Mouse (Mus musculus) CH12.LX (cell line): ENCODE measurements at regions not wholly inside any gene's neighbourhood (a gene's known extent, or its start where the extent isn't known, plus 50 kb on each side); places are given as distances from the start of the nearest gene placed in this dataset.
"Not testable (repeated sequence)": the region's sequence is repeated elsewhere in the genome, so short reads cannot be mapped to it uniquely, and the experiment has no call there.

Experiments
- DNase-seq: peaks from one replicate; pipeline ENCODE4 v3.0.0-alpha.2; 2013; ENCODE audit errors: extremely low read depth
- H3K27ac ChIP-seq: 2 replicates; pipeline ENCODE4 v1.5.1; 2012; ENCODE audit warnings: low read depth, mild to moderate bottlenecking, control low read depth, moderate library complexity; ENCODE audit not compliant: insufficient read depth
- H3K27me3 ChIP-seq: replicated peaks from 2 replicates; pipeline ENCODE3; 2012; ENCODE audit warnings: inconsistent platforms
- H3K36me3 ChIP-seq, 2 experiments: replicated peaks in 1 of 2; 2 replicates each; pipeline versions ENCODE3 to v1.6.1; 2012; ENCODE audit warnings: inconsistent platforms in 1 of 2, low read length in 1 of 2, mild to moderate bottlenecking in 1 of 2, mixed read lengths in 1 of 2, moderate library complexity in 1 of 2; ENCODE audit not compliant: control insufficient read depth in 1 of 2, insufficient read depth in 1 of 2
- H3K4me1 ChIP-seq, 2 experiments: 2 replicates each; pipeline ENCODE4 v1.6.1; 2012; ENCODE audit warnings: inconsistent platforms in 1 of 2, moderate library complexity in 1 of 2; ENCODE audit not compliant: insufficient read depth in 2 of 2, control insufficient read depth in 1 of 2
- H3K4me2 ChIP-seq: 2 replicates; pipeline ENCODE4 v1.6.1; 2012; ENCODE audit warnings: low read depth, mild to moderate bottlenecking, control low read depth; ENCODE audit not compliant: poor library complexity, insufficient read depth, severe bottlenecking
- H3K4me3 ChIP-seq, 3 experiments: fragments of 150-350 bp in 1 of 3; sonication (generic) in 1 of 3; replicated peaks in 1 of 3; 2 replicates each; pipeline versions ENCODE3 to v1.5.1; 2011 to 2012; ENCODE audit warnings: low read depth in 2 of 3, low read length in 2 of 3, mild to moderate bottlenecking in 2 of 3, moderate library complexity in 2 of 3, control low read depth in 1 of 3, improper control_type of control experiment in 1 of 3, inconsistent platforms in 1 of 3, mixed read lengths in 1 of 3; ENCODE audit not compliant: poor library complexity in 1 of 3
- H3K79me2 ChIP-seq: replicated peaks from 2 replicates; pipeline ENCODE4 v1.6.1; 2012; ENCODE audit warnings: mild to moderate bottlenecking, moderate library complexity; ENCODE audit not compliant: control insufficient read depth, poor library complexity, insufficient read depth, severe bottlenecking; ENCODE audit errors: extremely low read depth
- H3K9ac ChIP-seq: 2 replicates; pipeline ENCODE4 v1.6.1; 2012; ENCODE audit warnings: low read depth, mild to moderate bottlenecking, control low read depth, moderate library complexity; ENCODE audit not compliant: insufficient read depth
- H3K9me3 ChIP-seq: replicated peaks from 2 replicates; pipeline ENCODE3; 2012; ENCODE audit warnings: low read length, inconsistent platforms, mixed read lengths
- CHD2 ChIP-seq: IDR thresholded peaks from 2 replicates; pipeline ENCODE4 v1.6.1; 2011; ENCODE audit warnings: low read length, improper control_type of control experiment
- ELF1 ChIP-seq: IDR thresholded peaks from 2 replicates; pipeline ENCODE4 v1.6.1; 2014; ENCODE audit warnings: low read depth, mild to moderate bottlenecking, inconsistent platforms, low read length, improper control_type of control experiment
- IRF4 ChIP-seq: IDR thresholded peaks from 2 replicates; pipeline ENCODE4 v1.6.1; 2014; ENCODE audit warnings: low read depth, mild to moderate bottlenecking, inconsistent platforms, low read length, improper control_type of control experiment
- JUND ChIP-seq: conservative IDR thresholded peaks from 2 replicates; pipeline ENCODE4 v1.6.1; 2011; ENCODE audit warnings: low read depth, low read length, improper control_type of control experiment
- MAX ChIP-seq: IDR thresholded peaks from 2 replicates; pipeline ENCODE4 v1.6.1; 2011; ENCODE audit warnings: low read length, improper control_type of control experiment
- MAZ ChIP-seq: IDR thresholded peaks from 2 replicates; pipeline ENCODE4 v1.6.1; 2012; ENCODE audit warnings: low read depth, mild to moderate bottlenecking, inconsistent platforms, low read length, improper control_type of control experiment, moderate library complexity
- MEF2A ChIP-seq: IDR thresholded peaks from 2 replicates; pipeline ENCODE4 v1.6.1; 2014; ENCODE audit warnings: low read depth, mild to moderate bottlenecking, inconsistent platforms, low read length, improper control_type of control experiment, borderline replicate concordance
- NELFE ChIP-seq: IDR thresholded peaks from 2 replicates; pipeline ENCODE4 v1.6.1; 2011; ENCODE audit warnings: low read depth, low read length, improper control_type of control experiment
- PAX5 ChIP-seq: IDR thresholded peaks from 2 replicates; pipeline ENCODE4 v1.6.1; 2012; ENCODE audit warnings: low read length, inconsistent platforms, mixed read lengths
- POLR2AphosphoS2 ChIP-seq: IDR thresholded peaks from 2 replicates; pipeline ENCODE4 v1.6.1; 2011; ENCODE audit warnings: low read depth, low read length, improper control_type of control experiment
- SMC3 ChIP-seq: IDR thresholded peaks from 2 replicates; pipeline ENCODE4 v1.6.1; 2011; ENCODE audit warnings: low read depth, low read length, improper control_type of control experiment
- TBP ChIP-seq: conservative IDR thresholded peaks from 2 replicates; pipeline ENCODE4 v1.6.1; 2011; ENCODE audit warnings: low read depth, low read length, improper control_type of control experiment
- TCF12 ChIP-seq: IDR thresholded peaks from 2 replicates; pipeline ENCODE4 v1.6.1; 2014; ENCODE audit warnings: low read depth, mild to moderate bottlenecking, inconsistent platforms, low read length, improper control_type of control experiment
- USF1 ChIP-seq: IDR thresholded peaks from 2 replicates; pipeline ENCODE4 v1.6.1; 2014; ENCODE audit warnings: low read depth, mild to moderate bottlenecking, inconsistent platforms, low read length, improper control_type of control experiment
- USF2 ChIP-seq: conservative IDR thresholded peaks from 2 replicates; pipeline ENCODE4 v1.6.1; 2011; ENCODE audit warnings: low read depth, low read length, improper control_type of control experiment
- ZC3H11A ChIP-seq: IDR thresholded peaks from 2 replicates; pipeline ENCODE4 v1.6.1; 2012; ENCODE audit warnings: low read depth, mild to moderate bottlenecking, inconsistent platforms, low read length, improper control_type of control experiment
- ZNF384 ChIP-seq: IDR thresholded peaks from 2 replicates; pipeline ENCODE4 v1.6.1; 2012; ENCODE audit warnings: low read depth, low read length, improper control_type of control experiment, inconsistent platforms
- dilution Hi-C: fragments of 300-500 bp; cut with MboI; formaldehyde crosslinking; loops from 2 replicates; pipeline ENCODE4 v1.14.3; 2020; ENCODE audit warnings: low sequenced_read_pairs; ENCODE audit not compliant: extremely low pct_unique_long_range_greater_than_20kb, extremely low pct_ligation_motif_present
- in situ Hi-C: fragments of 300-500 bp; cut with MboI; formaldehyde crosslinking; loops from 3 replicates; pipeline ENCODE4 v1.14.3; 2019; ENCODE audit warnings: low sequenced_read_pairs, low pct_ligation_motif_present, low pct_unique_long_range_greater_than_20kb, mixed read lengths

GRCm38 (mm10) chr4:97476571-97477190 is 293.7 kb upstream of the Gm10192 start:
- no peak overlapping the region for H3K4me3 ChIP-seq
- no peaks in the 10 kb centered on the region for H3K4me1 ChIP-seq
- TF ChIP-seq TCF12 (no peak), CHD2 (no peak), IRF4 (no peak), MAZ (no peak), ZNF384 (no peak), ZC3H11A (no peak), POLR2AphosphoS2 (no peak), SMC3 (no peak), USF2 (no peak), TBP (no peak), USF1 (no peak), MAX (no peak)
- H3K4me2 ChIP-seq = no peak overlapping the region
- H3K27ac ChIP-seq = no peak overlapping the region
- no peak for DNase-seq
- H3K27me3 ChIP-seq = no peaks in the 10 kb centered on the region
- no peak overlapping the region for H3K9ac ChIP-seq
- no peaks in the 10 kb centered on the region for H3K36me3 ChIP-seq
- H3K9me3 ChIP-seq = peaks cover 64% of the 10 kb centered on the region
- in situ Hi-C loops = no loop called here
- no peaks in the 10 kb centered on the region for H3K79me2 ChIP-seq
- dilution Hi-C loops = no loop called here

GRCm38 (mm10) chr4:97473492-97473891 is 290.5 kb upstream of the Gm10192 start:
- H3K4me1 ChIP-seq, dilution Hi-C loops, H3K9ac ChIP-seq, H3K79me2 ChIP-seq, H3K27me3 ChIP-seq, H3K4me2 ChIP-seq, H3K27ac ChIP-seq, in situ Hi-C loops, DNase-seq, H3K36me3 ChIP-seq, H3K4me3 ChIP-seq: not testable (repeated sequence)
- H3K9me3 ChIP-seq = peaks cover 53% of the 10 kb centered on the region

GRCm38 (mm10) chr4:97465932-97466666 is 283.1 kb upstream of the Gm10192 start:
- in situ Hi-C loops = no loop called here
- H3K9ac ChIP-seq = no peak overlapping the region
- no peaks in the 10 kb centered on the region for H3K36me3 ChIP-seq
- no peak overlapping the region for H3K4me2 ChIP-seq
- no peak for DNase-seq
- H3K4me3 ChIP-seq = no peak overlapping the region
- H3K27me3 ChIP-seq = no peaks in the 10 kb centered on the region
- TF ChIP-seq ELF1 (no peak), USF2 (no peak), PAX5 (no peak), ZNF384 (no peak), JUND (no peak), CHD2 (no peak), NELFE (no peak), MEF2A (no peak)
- TF ChIP-seq, all 38 proteins: peak for 0
- Histone ChIP-seq H3K27ac (no peak overlapping the region), H3K4me1 (no peaks in the 10 kb centered on the region), H3K79me2 (no peaks in the 10 kb centered on the region), H3K9me3 (peaks cover 25% of the 10 kb centered on the region)
- dilution Hi-C loops = no loop called here
